Mouse (Mus musculus) cortical plate, adult 2 months (tissue): ENCODE measurements around the gene Adamts18.

Experiments used
- CTCF ChIP-seq: fragments of 200-500 bp; IDR thresholded peaks from 2 replicates; pipeline ENCODE4 v1.5.1; 2011; ENCODE audit warnings: mild to moderate bottlenecking, control low read depth, low read length; ENCODE audit not compliant: insufficient read depth; ENCODE audit errors: extremely low read depth
- POLR2A ChIP-seq: fragments of 200-500 bp; IDR thresholded peaks from 2 replicates; pipeline ENCODE4 v1.6.1; 2011; ENCODE audit warnings: mild to moderate bottlenecking, low read length, control low read depth; ENCODE audit not compliant: insufficient read depth; ENCODE audit errors: extremely low read depth

GRCm38 (mm10) chr8:113853714-113854113, 5.2 kb upstream of the Adamts18 start:
- TF ChIP-seq POLR2A (no peak), CTCF (no peak)
